Mouse (Mus musculus): Measurements from ENCODE around the gene Tcp11l1.

Gene Tcp11l1

DNA sequence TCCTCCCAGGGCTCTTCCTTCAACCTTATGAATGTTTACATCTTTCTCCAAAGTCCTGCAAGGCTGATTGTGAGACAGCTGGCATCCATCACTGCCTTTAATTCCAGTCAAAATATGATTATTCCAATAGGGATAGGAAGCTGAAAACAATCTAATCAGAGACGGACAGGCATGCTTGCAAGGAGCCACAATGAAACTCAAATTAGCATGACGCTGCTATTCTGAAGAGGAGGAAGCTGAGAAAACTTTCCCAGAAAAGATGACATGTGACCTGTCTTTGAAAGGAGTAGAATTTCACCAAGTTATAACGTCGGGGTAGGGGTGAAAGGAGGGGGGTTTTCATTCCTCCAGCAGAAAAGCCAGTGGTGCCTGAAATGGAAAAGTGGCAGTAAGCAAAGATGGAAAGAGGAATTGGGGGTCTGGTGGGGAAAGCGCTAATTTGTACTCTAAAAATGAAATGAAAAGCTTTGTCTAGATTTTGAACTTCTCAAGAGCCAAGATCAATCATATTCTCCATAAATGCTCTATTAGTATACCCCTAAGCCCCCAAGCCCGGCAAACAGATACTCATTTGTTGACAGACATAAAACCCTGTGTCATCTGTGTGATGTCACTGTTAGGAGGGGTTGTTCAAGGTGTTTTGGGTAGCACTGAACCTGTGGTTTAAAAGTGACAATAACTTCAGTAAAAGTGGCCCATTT is 1.1 kb downstream of the Tcp11l1 start:
- no peak for DNase-seq

DNA sequence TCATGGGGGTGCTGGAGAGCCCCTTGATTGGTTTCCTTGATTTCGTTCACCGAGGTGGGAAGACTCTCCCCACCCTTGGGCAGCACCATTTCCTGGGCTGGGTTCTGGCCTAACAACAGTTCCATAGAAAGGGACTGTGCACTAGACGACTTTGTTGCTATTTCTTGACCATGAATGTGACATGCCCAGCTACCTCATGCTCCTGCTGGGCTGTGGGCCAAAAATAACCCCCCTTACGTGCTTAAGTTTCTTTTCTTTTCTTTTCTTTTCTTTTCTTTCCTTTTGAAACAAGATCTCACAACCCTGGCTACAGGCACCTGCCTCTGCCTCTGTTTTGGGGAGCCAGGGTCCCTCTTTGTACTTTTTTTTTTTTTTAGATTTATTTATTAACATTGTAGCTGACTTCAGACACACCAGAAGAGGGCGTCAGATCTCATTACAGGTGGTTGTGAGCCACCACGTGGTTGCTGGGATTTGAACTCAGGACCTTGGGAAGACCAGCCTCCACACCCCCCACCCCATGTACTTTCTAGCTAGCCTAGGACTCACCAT is 2.1 kb downstream of the Tcp11l1 start:
- no peak for DNase-seq

DNA sequence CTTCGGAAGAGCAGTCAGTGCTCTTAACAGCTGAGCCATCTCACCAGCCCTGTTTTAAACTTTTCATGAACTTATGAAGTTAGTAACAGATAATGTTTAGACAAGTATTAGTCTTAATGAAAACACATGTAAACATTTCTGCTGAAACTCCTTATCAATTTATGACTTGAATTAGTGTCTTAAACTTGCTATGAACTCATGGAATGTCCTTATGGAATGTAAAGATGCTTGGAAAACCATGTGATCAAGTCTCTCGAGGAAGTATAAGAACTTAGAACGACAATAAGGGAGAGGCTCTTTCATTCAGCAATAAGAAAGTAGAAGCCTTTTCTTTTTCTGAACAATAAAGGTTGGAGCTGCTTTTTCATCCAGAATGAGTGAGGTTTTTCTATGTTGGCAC is 7.6 kb downstream of the Tcp11l1 start:
- DNase-seq, result no peak

DNA sequence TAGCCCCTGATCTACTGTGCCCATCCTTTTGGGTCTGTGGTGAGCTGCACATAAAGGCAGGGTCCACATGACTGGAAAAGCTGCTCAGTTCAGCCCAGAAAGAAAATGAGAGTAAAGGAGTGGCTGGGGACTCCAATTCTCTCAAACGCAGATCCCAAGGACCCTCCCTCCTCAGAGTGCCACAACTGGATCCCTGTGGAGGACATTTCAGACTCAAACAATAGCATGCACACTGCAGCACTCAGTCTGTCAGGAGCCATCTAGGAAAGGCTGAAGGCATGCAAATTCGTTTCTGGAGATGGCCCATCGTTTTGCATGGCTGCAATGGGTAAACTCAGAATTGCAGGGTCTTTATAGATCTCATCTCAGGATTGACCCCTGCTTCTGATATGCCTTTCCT is 8.8 kb downstream of the Tcp11l1 start:
- no peak for DNase-seq

DNA sequence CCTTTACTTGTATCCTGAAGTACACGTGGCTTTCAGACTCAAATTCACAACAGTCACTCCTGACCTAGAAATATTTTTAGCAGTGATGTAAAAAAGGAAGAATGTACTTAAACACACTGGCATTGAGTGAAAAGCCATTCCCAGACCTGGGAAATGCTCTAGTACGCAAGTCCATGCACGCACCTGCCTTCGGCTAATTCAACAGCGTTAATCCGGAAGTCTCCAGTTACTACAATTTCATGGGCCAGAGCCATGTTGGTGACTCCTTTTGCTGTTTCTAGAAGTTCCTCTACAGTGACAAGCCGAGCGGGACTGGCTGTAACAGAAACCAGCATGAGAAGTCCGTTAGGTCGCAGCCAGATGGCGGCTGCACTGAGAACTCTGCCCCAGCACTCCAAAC is 12.3 kb downstream of the Tcp11l1 start:
- no peak for DNase-seq

DNA sequence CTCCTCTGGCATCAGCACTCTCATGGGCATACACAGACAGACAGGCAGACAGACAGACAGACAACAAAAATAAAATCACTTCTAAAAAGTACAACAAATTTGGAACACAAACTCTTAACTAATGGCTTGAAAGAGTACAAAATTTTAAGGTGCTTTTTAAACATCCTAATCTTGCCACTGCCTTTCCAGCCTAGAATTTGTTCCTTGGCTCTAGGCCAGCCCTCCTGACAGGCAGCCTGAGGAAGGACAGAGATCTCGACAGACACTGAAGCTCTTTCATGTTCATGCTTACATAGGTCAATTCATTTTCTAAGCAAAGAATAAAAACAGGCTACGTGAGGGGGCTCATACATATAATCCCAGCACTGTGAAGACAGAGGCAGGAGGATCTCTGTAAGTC is 19.4 kb downstream of the Tcp11l1 start:
- no peak for DNase-seq

DNA sequence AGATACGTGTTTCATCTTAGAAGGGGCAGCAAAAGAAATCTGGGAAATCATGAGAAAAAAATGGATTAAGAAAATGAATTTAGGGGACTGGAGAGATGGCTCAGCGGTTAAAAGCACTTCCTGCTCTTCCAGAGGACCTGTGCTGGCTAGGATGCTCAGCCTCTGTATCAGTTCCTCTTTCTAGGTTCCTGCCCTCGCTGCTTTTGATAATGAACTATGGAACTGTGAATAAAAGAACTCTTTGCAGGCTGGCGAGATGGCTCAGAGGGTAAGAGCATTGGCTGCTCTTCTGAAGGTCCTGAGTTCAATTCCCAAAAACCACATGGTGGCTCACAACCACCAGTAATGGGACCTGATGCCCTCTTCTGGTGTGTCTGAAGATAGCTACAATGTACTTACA is 21.2 kb downstream of the Tcp11l1 start:
- DNase-seq, result no peak

DNA sequence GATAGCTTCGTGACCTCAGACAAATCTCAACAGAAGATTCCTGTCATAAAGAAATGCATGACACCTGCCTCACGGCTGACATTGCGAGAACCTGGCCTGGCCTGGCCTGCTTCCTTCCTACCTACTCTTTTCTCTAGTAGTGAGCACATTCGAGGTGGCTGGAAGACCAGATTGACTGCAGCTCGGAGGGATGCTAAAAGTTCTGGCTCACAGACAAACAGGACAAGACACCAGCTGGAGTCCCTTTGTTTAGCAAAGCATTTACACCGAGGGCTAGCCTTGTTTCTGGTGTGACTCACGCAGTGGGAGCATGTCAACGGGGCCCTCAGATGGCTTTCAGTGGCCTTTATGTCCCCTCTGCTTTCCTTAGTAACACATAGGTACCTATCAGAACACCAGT is 23.2 kb downstream of the Tcp11l1 start:
- peak; percentile 35 for DNase-seq

DNA sequence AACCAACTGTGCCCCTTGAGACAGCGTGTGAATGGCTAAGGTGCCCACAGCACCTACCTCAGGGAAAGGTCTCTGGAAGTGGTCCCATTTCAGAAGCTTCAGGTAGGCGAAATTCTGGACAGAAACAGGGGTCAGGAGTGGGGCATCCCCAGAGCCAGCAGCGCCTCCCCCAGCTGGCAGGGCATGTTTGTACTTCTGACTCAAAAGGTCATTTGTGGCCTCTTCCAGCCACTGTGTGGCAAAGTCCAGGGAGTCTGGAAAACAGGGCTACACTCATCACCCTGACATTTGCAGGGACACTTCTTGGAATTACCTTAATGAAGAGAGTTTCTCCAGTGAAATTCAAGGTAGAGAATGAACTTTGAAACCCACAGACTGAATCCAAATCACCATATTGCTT is 23.6 kb downstream of the Tcp11l1 start:
- DNase-seq, result no peak

DNA sequence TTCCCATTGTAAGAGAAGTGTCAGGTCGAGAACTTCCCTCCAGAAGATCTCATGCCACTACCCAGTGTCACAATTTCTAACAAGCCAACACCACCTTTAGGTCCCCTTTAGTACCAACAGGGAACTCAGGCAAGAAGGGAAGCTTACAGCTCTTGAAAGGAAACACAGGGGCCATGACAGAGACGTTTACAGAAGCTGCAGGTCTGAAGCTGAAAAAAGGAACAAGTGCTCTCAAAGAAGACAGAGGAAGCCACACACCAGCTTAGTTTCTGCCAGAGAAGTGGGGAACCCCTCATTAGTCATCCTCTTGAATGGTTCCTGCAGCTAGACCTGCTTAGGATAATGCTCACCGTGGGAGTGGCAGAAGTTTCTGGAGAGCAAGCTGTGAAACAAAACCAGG is 24.7 kb downstream of the Tcp11l1 start:
- no peak for DNase-seq

DNA sequence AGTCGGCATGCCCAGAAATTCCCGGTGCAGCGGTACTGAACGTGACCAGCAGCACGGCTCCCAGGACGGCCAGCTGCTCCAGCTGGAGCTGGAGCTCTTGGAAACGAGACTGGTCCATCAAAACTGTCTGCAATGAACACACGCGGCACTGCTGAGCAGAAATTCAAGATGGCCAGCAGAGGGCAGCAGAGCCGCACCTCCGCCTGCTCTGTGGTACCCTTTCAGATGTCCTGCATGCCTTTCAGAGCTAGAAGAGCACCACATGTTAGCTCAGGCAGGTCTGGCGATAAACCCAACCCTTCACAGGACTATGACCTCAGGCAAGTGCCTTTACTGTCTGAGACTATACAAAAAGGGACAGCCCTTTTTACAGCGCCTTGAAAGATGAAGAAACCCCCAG is 26.6 kb downstream of the Tcp11l1 start:
- peak; percentile 74 for DNase-seq

DNA sequence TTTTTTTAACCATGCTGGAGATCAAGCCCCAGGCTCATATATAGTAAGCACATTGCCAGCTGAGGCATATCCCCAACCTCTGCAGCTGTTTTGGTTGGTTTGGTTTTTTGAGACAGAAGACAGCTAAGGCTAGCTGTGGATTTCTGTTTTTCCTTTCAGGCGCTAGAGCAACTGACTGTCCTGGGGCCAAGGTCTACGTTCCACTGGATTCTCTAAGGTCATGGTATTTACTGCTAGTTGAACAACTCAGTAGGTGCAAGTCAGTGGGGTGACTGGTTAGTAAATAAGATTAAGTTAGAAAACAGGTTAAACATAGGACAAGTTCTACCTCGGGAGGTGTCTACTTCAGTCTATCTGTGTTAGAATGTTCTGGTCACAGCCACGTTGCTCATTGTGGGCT is 27.2 kb downstream of the Tcp11l1 start:
- DNase-seq, result no peak

DNA sequence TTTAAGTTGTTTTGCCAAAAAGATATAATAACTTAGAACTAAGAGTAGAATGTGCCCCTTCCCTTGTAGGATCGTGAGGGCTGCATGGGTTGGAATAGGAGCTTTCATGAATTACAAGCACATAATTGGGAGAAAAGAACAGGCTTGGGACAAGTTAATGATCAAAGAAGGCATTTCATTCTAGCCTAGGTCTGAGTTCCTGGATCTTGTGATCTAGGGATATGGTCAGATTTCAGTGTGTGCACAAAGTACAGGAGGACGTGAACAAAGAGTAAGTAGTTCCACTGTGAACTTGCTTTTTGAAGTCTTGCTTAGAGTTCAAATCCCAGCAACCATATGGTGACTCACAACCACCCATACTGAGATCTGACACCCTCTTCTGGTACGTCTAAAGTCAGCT is 34.6 kb downstream of the Tcp11l1 start:
- no peak for DNase-seq

DNA sequence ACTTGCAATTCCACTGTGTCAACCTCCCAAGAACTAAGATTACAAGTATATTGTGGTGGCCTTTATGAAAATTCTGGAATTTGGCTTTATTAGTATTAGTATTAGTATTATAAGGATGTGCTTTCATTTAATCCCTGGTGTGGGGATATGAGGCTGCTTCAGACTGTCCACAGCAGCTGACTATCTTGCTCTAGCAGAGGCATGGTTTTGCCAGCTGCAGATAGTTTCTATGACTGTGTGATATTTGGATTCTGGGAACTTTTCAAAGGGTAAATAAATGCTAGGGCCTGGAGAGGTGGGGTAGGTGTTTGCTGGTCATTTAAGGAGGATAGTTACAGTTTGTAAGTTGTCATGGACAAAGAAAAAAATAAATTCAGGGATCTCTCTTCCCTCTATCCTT is 40.2 kb downstream of the Tcp11l1 start:
- DNase-seq, result no peak

DNA sequence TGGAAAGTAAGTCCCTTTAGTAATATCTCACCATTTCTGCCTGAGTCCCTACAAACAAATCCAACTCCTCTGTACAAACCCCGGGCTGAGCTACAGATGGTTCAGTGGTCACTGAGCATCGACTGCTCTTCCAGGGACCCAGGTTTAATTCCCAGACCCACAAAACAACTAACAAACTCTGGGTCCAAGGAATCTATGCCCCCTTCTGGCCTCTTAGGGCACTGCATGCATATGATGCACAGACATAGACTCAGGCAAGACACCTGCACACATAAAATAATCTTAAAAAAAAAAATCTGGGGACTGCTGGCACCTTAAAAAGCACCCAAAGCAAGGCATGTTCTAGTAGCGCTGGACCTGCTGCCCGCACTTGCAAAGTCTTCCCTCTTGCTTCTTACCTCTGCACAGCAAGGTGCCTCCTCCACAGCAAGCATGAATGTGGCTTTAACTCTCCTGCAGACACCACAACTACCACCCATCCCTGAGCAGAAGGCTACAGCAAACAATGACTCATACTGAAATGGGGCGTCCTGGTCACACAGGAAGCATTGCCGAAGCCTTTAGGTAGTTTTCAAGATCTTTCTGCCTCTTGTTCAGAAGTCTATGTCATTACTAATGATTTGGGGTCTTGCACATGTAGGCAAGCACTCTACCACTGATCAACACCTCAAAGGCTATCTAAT is 42.7 kb downstream of the Tcp11l1 start:
- DNase-seq, result no peak

DNA sequence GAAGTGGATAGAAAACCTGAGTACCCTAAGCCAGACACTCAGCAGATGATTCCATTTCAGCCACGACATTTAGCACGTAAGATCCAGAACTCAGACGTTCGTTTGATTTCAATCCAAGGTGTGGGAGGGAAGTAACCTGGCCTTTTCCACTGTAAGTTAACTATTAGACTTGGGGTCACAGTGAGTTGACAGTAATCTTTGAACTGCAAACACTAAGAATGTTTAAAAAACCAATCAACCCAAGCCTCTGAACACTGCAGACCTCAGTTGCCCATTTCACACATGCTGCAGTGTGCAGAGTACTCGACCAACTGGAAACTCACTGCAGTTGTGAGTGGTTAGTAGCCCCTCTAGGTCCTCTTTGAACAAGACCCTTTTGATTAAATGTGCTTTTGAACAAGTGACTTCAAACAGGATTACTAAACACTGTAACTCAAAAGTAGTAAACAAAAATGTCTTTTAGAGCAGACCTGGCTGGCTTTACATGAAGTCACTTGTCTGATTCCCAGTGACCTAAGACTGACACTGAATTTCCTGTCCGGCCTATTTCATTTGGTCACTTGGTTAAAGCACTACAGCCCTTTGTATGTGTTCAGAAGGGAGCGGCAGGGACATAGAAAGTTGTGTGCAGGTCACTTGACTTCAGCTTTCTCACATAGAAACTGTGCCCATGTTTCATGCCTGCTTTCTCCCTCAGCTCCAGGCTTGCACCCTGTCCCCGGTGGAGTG is 48.4 kb downstream of the Tcp11l1 start:
- DNase-seq, result no peak

DNA sequence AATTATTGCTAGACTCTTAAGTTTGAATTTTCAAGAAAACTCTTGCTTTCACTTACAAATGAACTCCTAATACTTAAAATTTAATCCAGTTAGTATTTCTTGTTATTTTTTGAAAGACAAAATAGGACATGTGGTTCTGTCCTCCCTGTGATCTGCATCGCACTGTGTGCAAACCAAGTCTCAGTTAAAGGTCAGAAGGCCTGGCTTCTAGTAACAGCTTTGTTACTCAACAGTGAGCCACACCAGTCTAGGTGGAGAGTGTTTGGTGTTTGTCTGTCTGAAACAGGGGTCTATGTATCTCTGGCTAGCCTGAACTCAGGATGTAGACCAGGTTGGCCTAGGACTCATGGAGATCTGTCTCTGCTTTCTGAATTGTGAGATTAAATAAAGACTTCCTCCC is 53.3 kb downstream of the Tcp11l1 start:
- no peak for DNase-seq

DNA sequence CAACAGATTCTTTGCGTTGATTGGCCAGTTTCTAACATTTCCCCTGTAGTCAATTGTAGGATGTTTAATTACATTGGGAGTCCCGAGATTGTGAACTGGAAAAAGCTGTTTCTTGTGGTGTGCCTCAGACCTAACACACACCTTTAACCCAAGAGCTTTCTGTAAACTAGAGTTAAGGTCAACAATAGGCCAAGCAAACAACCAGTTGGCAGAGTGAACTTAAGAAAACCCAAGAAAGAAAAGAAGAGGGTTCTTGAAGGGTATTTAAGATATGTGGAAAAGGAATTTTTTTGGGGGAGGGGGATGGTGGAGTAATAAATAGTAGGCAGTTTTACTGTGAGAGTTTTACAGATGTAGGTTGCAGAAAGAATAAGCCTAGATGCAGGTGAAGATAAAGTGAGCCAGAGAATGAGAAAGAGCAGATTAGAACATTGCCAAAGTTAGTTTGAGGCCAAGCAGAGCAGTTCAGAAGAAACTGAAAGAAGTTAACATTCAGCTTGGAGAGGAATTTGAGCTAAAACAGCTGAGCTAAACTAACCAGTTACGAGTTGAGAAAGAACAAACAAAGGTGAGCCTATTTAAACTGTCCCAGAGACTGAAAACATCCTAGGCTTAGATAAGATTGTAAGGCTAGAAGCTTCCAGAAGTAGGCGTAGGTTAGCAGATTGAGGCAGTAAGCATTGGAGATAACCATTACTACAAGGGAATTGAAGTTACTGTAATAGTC is 95.8 kb downstream of the Tcp11l1 start:
- no peak for DNase-seq

DNA sequence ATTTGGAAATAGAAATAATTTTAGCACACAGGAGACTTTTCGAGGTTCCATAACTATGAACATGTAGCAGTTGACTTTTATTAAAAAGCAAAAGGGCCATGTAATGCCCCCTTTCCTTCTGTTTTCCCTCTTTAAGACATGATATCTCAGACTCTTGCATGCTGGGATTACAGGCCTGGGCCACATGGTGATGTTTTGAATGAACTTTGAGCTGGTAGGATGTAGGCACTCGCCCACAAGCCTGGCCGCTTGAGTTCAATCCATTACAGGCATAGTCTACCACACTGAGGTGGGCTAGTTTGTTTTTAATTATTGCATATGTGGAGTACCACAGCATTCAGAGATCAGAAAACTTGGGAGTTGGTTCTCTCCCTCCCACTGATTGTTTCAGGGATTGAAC is 97.2 kb downstream of the Tcp11l1 start:
- no peak for DNase-seq

All from cerebellum, adult 11 months (tissue).